Mouse (Mus musculus): Measurements from ENCODE around the gene Sfswap. TPM values are rescaled to one million over a fixed set of nuclear protein-coding genes. Genes with fewer than 3 reads are reported as not detected.

The Sfswap gene
- total RNA-seq, 1 experiment: 69.5 TPM

DNA sequence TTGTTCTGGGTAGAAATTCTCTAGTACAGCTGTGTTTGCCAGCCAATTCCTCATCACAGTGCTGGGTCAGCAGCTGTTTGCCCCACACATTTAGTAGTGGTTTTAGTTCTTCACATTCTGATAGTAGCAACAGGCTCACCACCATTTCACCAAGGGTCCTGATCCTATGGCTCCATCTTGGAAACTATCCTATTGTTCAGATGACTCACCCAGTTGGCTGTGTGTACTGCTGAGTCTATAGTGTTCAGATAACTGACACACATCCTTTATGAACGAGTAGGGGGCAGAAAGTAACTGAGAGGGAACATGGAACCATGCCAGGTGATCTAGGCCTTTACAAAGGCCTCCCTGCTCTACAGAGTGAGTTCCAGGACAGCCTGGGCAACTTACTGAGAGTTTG is 28.6 kb downstream of the Sfswap start:
- Histone ChIP-seq H3K36me3 (ENCODE audit: control insufficient read depth, insufficient read depth, low read length, poor library complexity, severe bottlenecking) (peaks cover 12% of the 10 kb centered on the region; the same call in 1 of the 2 replicates), H3K27ac (ENCODE audit: insufficient read depth, low read depth, low read length, poor library complexity, severe bottlenecking) (no peak overlapping the region), H3K9ac (ENCODE audit: insufficient read depth, low read depth, low read length, poor library complexity, severe bottlenecking) (no peak overlapping the region), H3K9me3 (ENCODE audit: control insufficient read depth, insufficient read depth, low read depth, low read length) (no peaks in the 10 kb centered on the region), H3K4me1 (ENCODE audit: control insufficient read depth in 2 of 2, insufficient read depth in 2 of 2, low read length in 2 of 2, poor library complexity in 1 of 2) (no peaks in the 10 kb centered on the region), H3K4me3 (ENCODE audit: insufficient read depth in 1 of 2, low read depth in 1 of 2, low read length in 2 of 2, poor library complexity in 1 of 2, severe bottlenecking in 1 of 2) (no peak overlapping the region)
- TF ChIP-seq CHD2 (IDR thresholded peaks at IDR 0.05; ENCODE audit: low read depth, low read length): no peak
- TF ChIP-seq ZC3H11A (IDR thresholded peaks at IDR 0.05; ENCODE audit: borderline replicate concordance, low read depth, low read length): no peak
- no peak for TF ChIP-seq HCFC1 (IDR thresholded peaks at IDR 0.05; ENCODE audit: borderline replicate concordance, insufficient read depth, low read length)
- TF ChIP-seq MAFK (IDR thresholded peaks at IDR 0.05; ENCODE audit: insufficient read depth, low read depth, low read length): no peak
- TF ChIP-seq ZNF384 (IDR thresholded peaks at IDR 0.05; ENCODE audit: low read depth, low read length): no peak
- in situ Hi-C loops (cut with MboI; ENCODE audit: low sequenced_read_pairs in 2 of 2, unreplicated experiment in 2 of 2): no loop called here
- no peak for DNase-seq (ENCODE audit: low read depth, low spot score)

DNA sequence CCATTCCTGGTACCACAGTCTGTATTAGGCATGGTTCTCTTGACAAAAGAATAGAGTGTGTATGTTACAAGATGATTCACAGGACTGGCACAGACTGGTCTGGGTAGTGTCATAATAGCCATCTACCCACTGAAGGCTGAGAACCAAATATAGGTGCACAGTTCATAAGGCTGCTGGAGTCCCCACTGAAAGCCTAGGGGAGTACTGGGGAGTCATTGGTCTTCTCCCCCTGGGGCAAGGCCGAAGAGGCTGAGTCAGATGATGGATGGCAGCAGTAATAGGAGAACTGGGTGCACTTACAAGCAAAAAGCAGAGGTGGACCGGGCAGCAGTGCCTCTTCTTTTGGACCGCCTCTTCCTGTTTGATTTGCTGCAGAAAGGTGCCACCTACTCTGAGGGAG is 32.7 kb downstream of the Sfswap start:
- Histone ChIP-seq H3K9ac (ENCODE audit: insufficient read depth, low read depth, low read length, poor library complexity, severe bottlenecking) (no peak overlapping the region), H3K36me3 (ENCODE audit: control insufficient read depth, insufficient read depth, low read length, poor library complexity, severe bottlenecking) (peaks cover 2% of the 10 kb centered on the region; the same call in 1 of the 2 replicates), H3K9me3 (ENCODE audit: control insufficient read depth, insufficient read depth, low read depth, low read length) (no peaks in the 10 kb centered on the region), H3K4me1 (ENCODE audit: control insufficient read depth in 2 of 2, insufficient read depth in 2 of 2, low read length in 2 of 2, poor library complexity in 1 of 2) (no peaks in the 10 kb centered on the region), H3K4me3 (ENCODE audit: insufficient read depth in 1 of 2, low read depth in 1 of 2, low read length in 2 of 2, poor library complexity in 1 of 2, severe bottlenecking in 1 of 2) (no peak overlapping the region), H3K27ac (ENCODE audit: insufficient read depth, low read depth, low read length, poor library complexity, severe bottlenecking) (no peak overlapping the region)
- TF ChIP-seq HCFC1 (IDR thresholded peaks at IDR 0.05; ENCODE audit: borderline replicate concordance, insufficient read depth, low read length): no peak
- no peak for TF ChIP-seq MAFK (IDR thresholded peaks at IDR 0.05; ENCODE audit: insufficient read depth, low read depth, low read length)
- TF ChIP-seq ZNF384 (IDR thresholded peaks at IDR 0.05; ENCODE audit: low read depth, low read length): no peak
- TF ChIP-seq CHD2 (IDR thresholded peaks at IDR 0.05; ENCODE audit: low read depth, low read length): no peak
- no peak for TF ChIP-seq ZC3H11A (IDR thresholded peaks at IDR 0.05; ENCODE audit: borderline replicate concordance, low read depth, low read length)
- DNase-seq (ENCODE audit: low read depth, low spot score): no peak
- in situ Hi-C loops (cut with MboI; ENCODE audit: low sequenced_read_pairs in 2 of 2, unreplicated experiment in 2 of 2): no loop called here

DNA sequence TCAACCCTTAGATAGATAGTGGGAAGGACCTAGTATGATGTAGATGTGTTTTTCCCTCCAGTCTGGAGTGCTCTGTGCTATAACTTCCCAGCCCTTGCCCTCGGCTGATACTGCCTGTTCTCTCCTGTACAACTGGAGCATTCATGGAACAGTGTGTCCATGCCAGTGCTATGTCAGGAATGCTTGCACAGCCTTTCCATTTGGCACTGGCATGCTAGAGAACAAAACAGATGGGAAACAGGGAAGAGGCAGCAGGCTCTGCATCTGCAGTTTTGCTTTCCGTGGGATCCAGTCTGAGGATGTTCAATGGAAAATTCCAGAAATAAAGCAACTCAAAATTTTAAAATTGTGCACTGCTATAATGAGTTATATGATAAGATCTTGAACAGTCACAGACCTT is 33.5 kb downstream of the Sfswap start:
- no peak for DNase-seq (ENCODE audit: low read depth, low spot score)
- Histone ChIP-seq H3K9me3 (ENCODE audit: control insufficient read depth, insufficient read depth, low read depth, low read length) (no peaks in the 10 kb centered on the region), H3K4me1 (ENCODE audit: control insufficient read depth in 2 of 2, insufficient read depth in 2 of 2, low read length in 2 of 2, poor library complexity in 1 of 2) (no peaks in the 10 kb centered on the region), H3K36me3 (ENCODE audit: control insufficient read depth, insufficient read depth, low read length, poor library complexity, severe bottlenecking) (peaks cover 5% of the 10 kb centered on the region; the same call in 1 of the 2 replicates), H3K9ac (ENCODE audit: insufficient read depth, low read depth, low read length, poor library complexity, severe bottlenecking) (no peak overlapping the region), H3K27ac (ENCODE audit: insufficient read depth, low read depth, low read length, poor library complexity, severe bottlenecking) (no peak overlapping the region), H3K4me3 (ENCODE audit: insufficient read depth in 1 of 2, low read depth in 1 of 2, low read length in 2 of 2, poor library complexity in 1 of 2, severe bottlenecking in 1 of 2) (no peak overlapping the region)
- in situ Hi-C loops (cut with MboI; ENCODE audit: low sequenced_read_pairs in 2 of 2, unreplicated experiment in 2 of 2): no loop called here
- no peak for TF ChIP-seq HCFC1 (IDR thresholded peaks at IDR 0.05; ENCODE audit: borderline replicate concordance, insufficient read depth, low read length)
- no peak for TF ChIP-seq MAFK (IDR thresholded peaks at IDR 0.05; ENCODE audit: insufficient read depth, low read depth, low read length)
- no peak for TF ChIP-seq CHD2 (IDR thresholded peaks at IDR 0.05; ENCODE audit: low read depth, low read length)
- no peak for TF ChIP-seq ZNF384 (IDR thresholded peaks at IDR 0.05; ENCODE audit: low read depth, low read length)
- TF ChIP-seq ZC3H11A (IDR thresholded peaks at IDR 0.05; ENCODE audit: borderline replicate concordance, low read depth, low read length): no peak

DNA sequence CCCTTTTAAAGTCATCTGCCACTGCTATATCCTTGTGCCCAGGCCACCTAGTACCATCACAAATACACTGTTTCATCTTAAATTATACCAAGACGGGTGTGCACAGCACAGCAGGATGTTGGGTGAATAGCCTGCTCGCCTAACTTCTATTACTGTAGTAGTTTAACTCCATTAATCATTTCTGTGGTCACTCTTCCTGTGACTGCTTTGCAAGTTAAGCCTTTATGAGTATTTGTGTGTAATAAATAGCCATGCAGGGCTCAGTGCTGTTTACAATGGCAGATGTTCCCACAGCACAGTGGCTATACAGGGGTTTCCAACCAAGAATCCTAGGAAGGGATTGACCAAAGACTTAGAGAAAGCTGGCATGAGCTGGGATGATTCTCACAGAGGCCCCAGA is 34.0 kb downstream of the Sfswap start:
- no peak overlapping the region for H3K27ac ChIP-seq (ENCODE audit: insufficient read depth, low read depth, low read length, poor library complexity, severe bottlenecking)
- no peak overlapping the region for H3K9ac ChIP-seq (ENCODE audit: insufficient read depth, low read depth, low read length, poor library complexity, severe bottlenecking)
- H3K9me3 ChIP-seq (ENCODE audit: control insufficient read depth, insufficient read depth, low read depth, low read length): no peaks in the 10 kb centered on the region
- no peak overlapping the region for H3K4me3 ChIP-seq (ENCODE audit: insufficient read depth in 1 of 2, low read depth in 1 of 2, low read length in 2 of 2, poor library complexity in 1 of 2, severe bottlenecking in 1 of 2)
- DNase-seq (ENCODE audit: low read depth, low spot score): no peak
- TF ChIP-seq MAFK (IDR thresholded peaks at IDR 0.05; ENCODE audit: insufficient read depth, low read depth, low read length) (no peak), ZC3H11A (IDR thresholded peaks at IDR 0.05; ENCODE audit: borderline replicate concordance, low read depth, low read length) (no peak)
- in situ Hi-C loops (cut with MboI; ENCODE audit: low sequenced_read_pairs in 2 of 2, unreplicated experiment in 2 of 2): no loop called here
- peaks cover 8% of the 10 kb centered on the region; the same call in 1 of the 2 replicates for H3K36me3 ChIP-seq (ENCODE audit: control insufficient read depth, insufficient read depth, low read length, poor library complexity, severe bottlenecking)
- no peaks in the 10 kb centered on the region for H3K4me1 ChIP-seq (ENCODE audit: control insufficient read depth in 2 of 2, insufficient read depth in 2 of 2, low read length in 2 of 2, poor library complexity in 1 of 2)

DNA sequence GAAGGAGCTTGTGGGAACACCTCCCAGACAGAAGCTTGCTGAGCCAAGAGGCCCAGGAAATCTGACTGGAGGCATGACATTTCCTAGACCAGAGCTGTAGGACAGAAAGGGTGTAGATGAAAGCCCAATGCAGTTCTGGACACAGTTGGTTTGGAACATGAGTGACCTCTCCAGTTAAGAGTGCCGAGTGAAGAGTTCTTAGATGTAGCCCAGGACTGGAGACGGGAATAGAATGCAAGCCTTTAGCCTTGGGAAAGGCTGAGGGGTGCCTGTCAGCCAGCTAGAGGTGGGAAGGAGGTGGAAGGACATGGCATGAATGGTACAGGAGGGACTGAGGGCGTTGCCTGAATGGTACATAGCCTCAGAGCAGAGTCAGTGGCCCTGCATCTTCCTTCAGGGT is 34.4 kb downstream of the Sfswap start:
- peaks cover 10% of the 10 kb centered on the region; the same call in 1 of the 2 replicates for H3K36me3 ChIP-seq (ENCODE audit: control insufficient read depth, insufficient read depth, low read length, poor library complexity, severe bottlenecking)
- no peak overlapping the region for H3K9ac ChIP-seq (ENCODE audit: insufficient read depth, low read depth, low read length, poor library complexity, severe bottlenecking)
- in situ Hi-C loops (cut with MboI; ENCODE audit: low sequenced_read_pairs in 2 of 2, unreplicated experiment in 2 of 2): no loop called here
- H3K27ac ChIP-seq (ENCODE audit: insufficient read depth, low read depth, low read length, poor library complexity, severe bottlenecking): no peak overlapping the region
- H3K9me3 ChIP-seq (ENCODE audit: control insufficient read depth, insufficient read depth, low read depth, low read length): no peaks in the 10 kb centered on the region
- TF ChIP-seq HCFC1 (IDR thresholded peaks at IDR 0.05; ENCODE audit: borderline replicate concordance, insufficient read depth, low read length) (no peak), ZNF384 (IDR thresholded peaks at IDR 0.05; ENCODE audit: low read depth, low read length) (no peak), CHD2 (IDR thresholded peaks at IDR 0.05; ENCODE audit: low read depth, low read length) (no peak), ZC3H11A (IDR thresholded peaks at IDR 0.05; ENCODE audit: borderline replicate concordance, low read depth, low read length) (no peak), MAFK (IDR thresholded peaks at IDR 0.05; ENCODE audit: insufficient read depth, low read depth, low read length) (no peak)
- H3K4me1 ChIP-seq (ENCODE audit: control insufficient read depth in 2 of 2, insufficient read depth in 2 of 2, low read length in 2 of 2, poor library complexity in 1 of 2): no peaks in the 10 kb centered on the region
- H3K4me3 ChIP-seq (ENCODE audit: insufficient read depth in 1 of 2, low read depth in 1 of 2, low read length in 2 of 2, poor library complexity in 1 of 2, severe bottlenecking in 1 of 2): no peak overlapping the region
- no peak for DNase-seq (ENCODE audit: low read depth, low spot score)
